Comparison of ENCODE assay signal across 21 mouse cellular contexts in the genomic region with DNA sequence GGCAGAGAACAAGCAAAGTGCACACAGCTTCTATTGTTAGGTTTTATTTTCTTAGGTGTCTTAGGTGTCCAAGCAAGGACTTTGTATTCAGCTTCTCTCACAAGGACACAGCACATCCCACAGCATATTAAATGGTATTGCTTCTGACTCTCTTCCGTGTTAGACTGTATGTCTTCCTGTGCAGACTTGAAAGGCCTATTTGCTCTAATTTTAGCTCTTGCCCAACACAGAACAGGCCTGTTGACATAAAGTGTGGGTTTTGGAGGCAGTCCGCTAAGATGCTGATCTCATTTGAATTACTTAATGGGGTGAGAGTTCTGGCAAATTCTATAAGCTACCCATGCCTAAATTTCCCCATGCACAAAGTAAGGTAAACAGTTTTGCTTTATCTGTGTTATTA.
"Had no signal": no experiment of that assay in that cellular context is flagged by ENCODE, and none has a peak within 500 bp of the region (broad histone marks: within the 10 kb centered on the region; RNA-seq: fewer than 3 reads in every experiment).

No protein-coding gene starts in this region.

- H3K9ac ChIP-seq: limb, embryonic 15.5 days; liver, embryonic 13.5 days; liver, embryonic 15.5 days; midbrain, embryonic 12.5 days; neural tube, embryonic 13.5 days; neural tube, embryonic 15.5 days; stomach, embryonic 15.5 days had no signal

- DNase-seq: liver, embryonic 13.5 days; midbrain, embryonic 14.5 days; retina, postnatal 1 day; right cerebral cortex, adult 18-20 months; right cerebral cortex, postnatal 25 days; right cerebral cortex, postnatal 4 days; spleen, adult 18-20 months; thymus, adult 2 months; thymus, postnatal 25 days; thymus, postnatal 4 days had no signal

- H3K27me3 ChIP-seq: limb, embryonic 15.5 days; liver, embryonic 13.5 days; liver, embryonic 15.5 days; midbrain, embryonic 12.5 days; neural tube, embryonic 13.5 days; neural tube, embryonic 15.5 days; stomach, embryonic 15.5 days had no signal

- H3K27ac ChIP-seq: limb, embryonic 15.5 days; liver, embryonic 13.5 days; liver, embryonic 15.5 days; midbrain, embryonic 10.5 days; midbrain, embryonic 12.5 days; neural tube, embryonic 13.5 days; neural tube, embryonic 15.5 days; stomach, embryonic 15.5 days; stomach, postnatal 0 days had no signal

- ATAC-seq: midbrain, embryonic 16.5 days had no signal

- H3K9me3 ChIP-seq: limb, embryonic 15.5 days; liver, embryonic 13.5 days; liver, embryonic 15.5 days; midbrain, embryonic 10.5 days; midbrain, embryonic 12.5 days; neural tube, embryonic 13.5 days; neural tube, embryonic 15.5 days; stomach, embryonic 15.5 days had no signal

- H3K36me3 ChIP-seq: limb, embryonic 15.5 days; liver, embryonic 13.5 days; liver, embryonic 15.5 days; midbrain, embryonic 10.5 days; midbrain, embryonic 12.5 days; neural tube, embryonic 13.5 days; neural tube, embryonic 15.5 days; stomach, embryonic 15.5 days had no signal

- H3K4me3 ChIP-seq: limb, embryonic 15.5 days; liver, embryonic 13.5 days; liver, embryonic 15.5 days; midbrain, embryonic 10.5 days; midbrain, embryonic 12.5 days; myocyte; neural tube, embryonic 13.5 days; neural tube, embryonic 15.5 days; stomach, embryonic 15.5 days had no signal

- H3K4me1 ChIP-seq: limb, embryonic 15.5 days; liver, embryonic 13.5 days; liver, embryonic 15.5 days; midbrain, embryonic 10.5 days; midbrain, embryonic 12.5 days; neural tube, embryonic 13.5 days; neural tube, embryonic 15.5 days; stomach, embryonic 15.5 days had no signal

- H3K4me2 ChIP-seq: limb, embryonic 15.5 days; liver, embryonic 11.5 days; liver, embryonic 13.5 days; liver, embryonic 15.5 days; midbrain, embryonic 12.5 days; neural tube, embryonic 13.5 days; neural tube, embryonic 15.5 days; stomach, embryonic 15.5 days had no signal
